Mouse (Mus musculus) intestine, embryonic 16.5 days (tissue): ENCODE measurements around the gene Magohb. TPM values are rescaled to one million over a fixed set of nuclear protein-coding genes. Genes with fewer than 3 reads are reported as not detected.

Source experiments
- ATAC-seq: fragments of 200-750 bp; cut with Nextera tagmentation; 2 replicates; pipeline ENCODE4 v1.8.0; 2017; ENCODE audit warnings: moderate TSS enrichment, moderate library complexity
- H3K27ac ChIP-seq: fragments of 300-500 bp; sonication (generic); 2 replicates; pipeline ENCODE4 v1.5.1; 2014; ENCODE audit warnings: mild to moderate bottlenecking, low read length
- H3K27me3 ChIP-seq: fragments of 300-500 bp; sonication (generic); replicated peaks from 2 replicates; pipeline ENCODE4 v1.6.1; 2014; ENCODE audit warnings: low read length, control low read depth, mixed read lengths; ENCODE audit not compliant: control insufficient read depth, insufficient read depth
- H3K36me3 ChIP-seq: fragments of 300-500 bp; sonication (generic); 2 replicates; pipeline ENCODE4 v1.6.1; 2014; ENCODE audit warnings: low read length, control low read depth; ENCODE audit not compliant: control insufficient read depth, insufficient read depth
- H3K4me1 ChIP-seq: fragments of 300-500 bp; sonication (generic); 2 replicates; pipeline ENCODE4 v1.6.1; 2014; ENCODE audit warnings: low read length, control low read depth, mixed read lengths; ENCODE audit not compliant: control insufficient read depth, insufficient read depth
- H3K4me2 ChIP-seq: fragments of 300-500 bp; sonication (generic); 2 replicates; pipeline ENCODE4 v1.6.1; 2014; ENCODE audit warnings: low read depth, low read length, control low read depth
- H3K4me3 ChIP-seq: fragments of 300-500 bp; sonication (generic); 2 replicates; pipeline ENCODE4 v1.5.1; 2014; ENCODE audit warnings: mild to moderate bottlenecking, low read length
- H3K9ac ChIP-seq: fragments of 300-500 bp; sonication (generic); 2 replicates; pipeline ENCODE4 v1.6.1; 2014; ENCODE audit warnings: low read depth, low read length
- H3K9me3 ChIP-seq: fragments of 300-500 bp; sonication (generic); 2 replicates; pipeline ENCODE4 v1.6.1; 2016; ENCODE audit warnings: low read length, control low read depth; ENCODE audit not compliant: control insufficient read depth
- WGBS: fragments of 180-500 bp; shearing (Covaris S2); extraction: QIAGEN DNeasy Blood & Tissue Kit; methylation state at CpG from one replicate; pipeline ENCODE4 v1.1.7; 2014; 5-methylcytosine and 5-hydroxymethylcytosine counted together
- polyA plus RNA-seq: library from polyadenylated mRNA; unstranded; fragments of >200 nt; fragmentation: Nextera tagmentation; extraction: Ambion mirVana; gene quantifications from 2 replicates; pipeline ENCODE4 v1.2.1, GENCODE M21; 2015

Gene Magohb
- polyA plus RNA-seq, 1 experiment from 2014 or later: 46.1 TPM

DNA sequence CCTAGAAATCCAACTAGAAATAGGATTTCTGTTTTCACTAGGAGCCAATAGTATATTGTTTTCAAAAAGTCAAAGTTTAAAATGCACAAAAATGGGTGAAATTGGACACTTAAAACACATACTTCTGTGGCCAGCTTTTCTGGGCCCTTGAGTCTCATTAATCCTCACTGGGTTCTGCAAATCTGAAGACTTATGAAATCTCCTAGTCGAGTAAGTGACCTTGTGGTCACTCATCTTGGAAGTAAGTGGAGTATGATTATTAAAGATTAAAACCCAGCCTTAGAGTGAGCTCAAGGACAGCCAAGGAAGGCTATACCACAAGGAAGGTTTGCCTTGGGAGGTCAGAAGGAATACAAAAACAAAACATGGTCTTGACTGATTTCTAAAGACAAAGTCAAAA is 22.7 kb downstream of the Magohb start:
- Histone ChIP-seq H3K9ac (no peak overlapping the region), H3K4me2 (no peak overlapping the region), H3K27ac (no peak overlapping the region), H3K4me1 (no peaks in the 10 kb centered on the region), H3K9me3 (no peaks in the 10 kb centered on the region), H3K27me3 (no peaks in the 10 kb centered on the region), H3K4me3 (no peak overlapping the region), H3K36me3 (no peaks in the 10 kb centered on the region)
- 54% methylated on average over 1 of the region's 1 CpGs for WGBS
- ATAC-seq: no peak

DNA sequence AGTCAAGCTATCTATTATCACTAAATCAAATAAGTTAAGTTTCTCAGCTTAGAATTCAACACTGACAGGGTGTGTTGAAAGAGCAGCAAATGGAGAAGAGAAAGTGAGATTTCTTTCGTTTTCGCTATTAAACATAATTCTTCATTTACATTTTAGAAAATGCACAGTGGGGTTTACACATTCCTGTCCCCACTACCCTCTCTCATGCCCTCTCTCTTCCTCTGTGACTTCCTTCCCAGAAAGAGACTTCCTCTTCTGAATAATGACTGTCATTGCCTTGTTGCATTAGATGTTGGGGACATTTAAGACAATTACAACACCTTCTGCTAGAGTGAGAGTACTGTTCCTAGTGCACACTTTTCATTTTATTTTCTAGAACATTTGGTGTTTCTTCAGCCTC is 23.4 kb downstream of the Magohb start:
- H3K9ac ChIP-seq: no peak overlapping the region
- 83% methylated on average over 2 of the region's 2 CpGs for WGBS
- ATAC-seq: no peak

GRCm38 (mm10) chr6:131264175-131264574 is 28.9 kb downstream of the Magohb start:
- Histone ChIP-seq H3K4me3 (no peak overlapping the region), H3K27me3 (no peaks in the 10 kb centered on the region), H3K4me2 (no peak overlapping the region), H3K9me3 (no peaks in the 10 kb centered on the region), H3K9ac (no peak overlapping the region), H3K36me3 (no peaks in the 10 kb centered on the region), H3K4me1 (no peaks in the 10 kb centered on the region), H3K27ac (no peak overlapping the region)
- no peak for ATAC-seq
- WGBS: 77% methylated on average over 5 of the region's 5 CpGs

More for the DNA sequence above, 23.4 kb downstream of the Magohb start:
- Histone ChIP-seq H3K36me3 (no peaks in the 10 kb centered on the region), H3K9me3 (no peaks in the 10 kb centered on the region), H3K4me1 (no peaks in the 10 kb centered on the region), H3K27ac (no peak overlapping the region), H3K27me3 (no peaks in the 10 kb centered on the region), H3K4me3 (no peak overlapping the region), H3K4me2 (no peak overlapping the region)

DNA sequence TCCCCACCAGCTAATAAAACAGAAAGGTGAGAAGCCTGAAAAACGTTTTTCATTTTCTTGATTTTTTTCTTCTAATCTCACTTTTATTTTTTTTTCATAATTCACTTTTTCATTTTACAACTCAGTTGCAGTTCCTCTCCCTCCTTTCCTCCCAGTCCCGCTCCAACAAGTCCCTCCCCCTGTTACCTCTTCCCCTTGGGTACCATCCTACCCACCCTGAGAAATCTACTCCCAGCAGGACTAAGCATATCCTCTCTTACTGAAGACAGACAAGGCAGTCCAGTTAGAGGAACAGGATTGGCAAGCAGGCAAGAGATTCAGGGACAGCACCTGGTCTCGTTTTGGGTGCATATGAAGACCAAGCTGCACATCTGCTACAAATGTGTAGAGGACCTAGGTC is 30.3 kb downstream of the Magohb start:
- no peaks in the 10 kb centered on the region for H3K9me3 ChIP-seq
- H3K4me3 ChIP-seq: no peak overlapping the region
- ATAC-seq: no peak
- no peaks in the 10 kb centered on the region for H3K27me3 ChIP-seq
- WGBS: 63% methylated on average over 3 of the region's 3 CpGs
- H3K36me3 ChIP-seq: no peaks in the 10 kb centered on the region
- H3K27ac ChIP-seq: no peak overlapping the region
- no peaks in the 10 kb centered on the region for H3K4me1 ChIP-seq
- H3K4me2 ChIP-seq: no peak overlapping the region
- H3K9ac ChIP-seq: no peak overlapping the region

DNA sequence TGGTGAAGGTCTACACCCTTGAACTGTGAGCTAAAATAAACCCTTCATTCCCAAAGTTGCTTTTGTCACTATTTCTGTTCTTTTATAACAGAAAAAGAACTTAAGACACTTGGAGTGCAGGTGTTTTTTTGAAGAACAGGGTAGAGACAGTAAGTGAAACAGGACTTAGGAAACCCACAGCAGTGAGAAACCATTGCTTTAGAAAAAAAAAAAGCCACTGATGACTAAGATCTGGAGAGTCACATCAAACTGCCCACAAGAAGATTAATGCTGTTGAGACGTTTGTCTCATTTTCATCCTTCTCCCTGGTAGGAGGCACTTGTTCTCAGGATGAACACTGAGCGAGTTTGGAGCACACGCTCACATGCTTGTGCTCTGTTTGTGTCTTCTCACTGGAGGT is 31.0 kb downstream of the Magohb start:
- Histone ChIP-seq H3K27me3 (no peaks in the 10 kb centered on the region), H3K4me2 (no peak overlapping the region), H3K4me1 (no peaks in the 10 kb centered on the region), H3K4me3 (no peak overlapping the region), H3K27ac (no peak overlapping the region), H3K9ac (no peak overlapping the region), H3K9me3 (no peaks in the 10 kb centered on the region), H3K36me3 (no peaks in the 10 kb centered on the region)
- ATAC-seq: no peak
- WGBS: 85% methylated on average over 3 of the region's 3 CpGs

DNA sequence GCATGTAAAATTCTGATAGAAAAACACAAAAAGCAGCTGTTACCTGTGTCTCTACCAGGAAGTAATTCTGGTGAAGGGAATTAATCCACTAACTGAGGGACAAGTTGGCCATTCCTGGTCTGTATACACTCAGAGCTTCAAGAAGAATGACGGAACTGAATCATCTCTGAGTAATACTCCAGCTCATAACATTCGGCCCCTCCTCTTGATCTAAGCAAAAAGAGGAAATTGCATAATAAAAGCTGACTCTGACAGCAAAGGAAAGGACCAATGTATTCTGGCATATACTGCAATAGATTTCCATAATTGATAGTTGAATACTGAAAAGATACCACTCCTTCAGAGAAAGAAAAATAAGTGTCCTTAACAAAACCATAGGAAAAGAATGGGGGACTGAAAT is 45.8 kb downstream of the Magohb start, which contains the start of gene Klra2:
Gene Klra2 (minus strand): TSS at position 157 of the 400 bp plus-strand sequence.
- H3K4me2 ChIP-seq: no peak within 1 kb of the TSS
- H3K9ac ChIP-seq: no peak within 1 kb of the TSS
- H3K4me1 ChIP-seq: no peaks in the 10 kb centered on the region
- no peak within 1 kb of the TSS for H3K27ac ChIP-seq
- H3K27me3 ChIP-seq: no peaks in the 10 kb centered on the region
- no peak within 1 kb of the TSS for H3K4me3 ChIP-seq
- no peaks in the 10 kb centered on the region for H3K36me3 ChIP-seq
- ATAC-seq: no peak
- 91% methylated on average over 2 of the region's 2 CpGs for WGBS
- H3K9me3 ChIP-seq: no peaks in the 10 kb centered on the region

- Histone ChIP-seq H3K4me1 (no peaks in the 10 kb centered on the region), H3K36me3 (no peaks in the 10 kb centered on the region), H3K4me3 (no peak overlapping the region), H3K4me2 (no peak overlapping the region), H3K27ac (no peak overlapping the region), H3K9ac (no peak overlapping the region), H3K9me3 (no peaks in the 10 kb centered on the region), H3K27me3 (no peaks in the 10 kb centered on the region)
- WGBS: 77% methylated on average over 2 of the region's 2 CpGs
- ATAC-seq: no peak
Measured at GRCm38 (mm10) chr6:131245081-131245480, 48.0 kb downstream of the Magohb start.

Other genes starting within 250 kb of the Magohb start
- gene Klra2, start 45.9 kb downstream of the Magohb start, polyA plus RNA-seq: 0.82 and 1.0 TPM in 2 replicates
- 15.2 and 16.5 TPM in 2 replicates for gene Styk1, start 60.4 kb upstream of the Magohb start, polyA plus RNA-seq
- gene Ybx3, start 95.2 kb upstream of the Magohb start, polyA plus RNA-seq: 31.7 and 33.8 TPM in 2 replicates
- gene 5430401F13Rik, start 193.2 kb upstream of the Magohb start, polyA plus RNA-seq: not detected in 2 replicates
- not detected in 2 replicates for gene Gm6619, start 193.2 kb upstream of the Magohb start, polyA plus RNA-seq